Mouse (Mus musculus) forebrain, embryonic 15.5 days (tissue): ENCODE results near the gene Cidec. TPM values are rescaled to one million over a fixed set of nuclear protein-coding genes. Genes with fewer than 3 reads are reported as not detected.

Source experiments
- ATAC-seq: fragments of 200-750 bp; cut with Nextera tagmentation; replicated peaks from 2 replicates; pipeline ENCODE4 v1.8.0; 2017; ENCODE audit warnings: mild to moderate bottlenecking, moderate TSS enrichment, moderate library complexity
- H3K27ac ChIP-seq: fragments of 300-500 bp; sonication (generic); replicated peaks from 2 replicates; pipeline ENCODE4 v1.5.1; 2015; ENCODE audit warnings: mild to moderate bottlenecking, inconsistent platforms
- H3K27me3 ChIP-seq: fragments of 300-500 bp; sonication (generic); 2 replicates; pipeline ENCODE4 v1.6.1; 2015; ENCODE audit warnings: inconsistent platforms
- H3K36me3 ChIP-seq: fragments of 300-500 bp; sonication (generic); 2 replicates; pipeline ENCODE4 v1.6.1; 2015; ENCODE audit warnings: mild to moderate bottlenecking, inconsistent platforms
- H3K4me1 ChIP-seq: fragments of 300-500 bp; sonication (generic); 2 replicates; pipeline ENCODE4 v1.6.1; 2015; ENCODE audit warnings: inconsistent platforms
- H3K4me2 ChIP-seq: fragments of 300-500 bp; sonication (generic); replicated peaks from 2 replicates; pipeline ENCODE4 v1.6.1; 2015; ENCODE audit warnings: mild to moderate bottlenecking, inconsistent platforms
- H3K4me3 ChIP-seq: fragments of 300-500 bp; sonication (generic); 2 replicates; pipeline ENCODE4 v1.5.1; 2015; ENCODE audit warnings: mild to moderate bottlenecking, inconsistent platforms
- H3K9ac ChIP-seq: fragments of 300-500 bp; sonication (generic); replicated peaks from 2 replicates; pipeline ENCODE4 v1.6.1; 2015; ENCODE audit warnings: mild to moderate bottlenecking, inconsistent platforms
- H3K9me3 ChIP-seq: fragments of 300-500 bp; sonication (generic); 2 replicates; pipeline ENCODE4 v1.6.1; 2016; ENCODE audit warnings: inconsistent platforms
- WGBS: fragments of 180-500 bp; shearing (Covaris S2); methylation state at CpG from one replicate; pipeline ENCODE4 v1.1.7; 2015; ENCODE audit warnings: mixed read lengths; 5-methylcytosine and 5-hydroxymethylcytosine counted together
- polyA plus RNA-seq: library from polyadenylated mRNA; unstranded; fragments of >200 nt; fragmentation: Nextera tagmentation; extraction: Ambion mirVana; gene quantifications from 2 replicates; pipeline ENCODE4 v1.2.1, GENCODE M21; 2015

The Cidec gene
- polyA plus RNA-seq, 1 experiment from 2014 or later, result not detected

DNA sequence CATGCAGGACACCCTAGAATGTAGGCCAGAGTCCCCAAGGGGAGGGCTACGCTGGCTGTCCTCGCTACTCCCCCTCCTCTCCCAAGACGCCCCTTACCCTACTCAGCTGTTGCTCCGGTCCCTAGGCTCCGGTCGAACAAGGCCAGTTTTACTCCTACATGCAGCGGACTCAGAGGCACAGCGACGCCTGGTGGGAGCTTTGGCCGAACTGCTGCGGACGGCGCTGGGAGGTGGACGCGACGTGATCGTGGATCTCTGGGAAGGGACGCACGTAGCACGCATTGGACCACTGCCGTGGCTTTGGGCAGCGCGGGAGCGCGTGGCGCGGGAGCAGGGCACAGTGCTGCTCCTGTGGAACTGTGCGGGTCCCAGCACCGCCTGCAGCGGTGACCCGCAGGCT lies 33.9 kb upstream of the Cidec start:
- Histone ChIP-seq H3K4me1 (peaks cover 8% of the 10 kb centered on the region), H3K4me2 (peak overlapping the region; percentile 55), H3K27ac (no peak overlapping the region), H3K4me3 (peak overlapping the region; percentile 37), H3K9ac (peak overlapping the region; percentile 29), H3K36me3 (no peaks in the 10 kb centered on the region), H3K9me3 (no peaks in the 10 kb centered on the region), H3K27me3 (peaks cover 17% of the 10 kb centered on the region; the same call in 1 of the 2 replicates)
- WGBS, result 1% methylated on average over 31 of the region's 31 CpGs
- peak; percentile 62 for ATAC-seq

DNA sequence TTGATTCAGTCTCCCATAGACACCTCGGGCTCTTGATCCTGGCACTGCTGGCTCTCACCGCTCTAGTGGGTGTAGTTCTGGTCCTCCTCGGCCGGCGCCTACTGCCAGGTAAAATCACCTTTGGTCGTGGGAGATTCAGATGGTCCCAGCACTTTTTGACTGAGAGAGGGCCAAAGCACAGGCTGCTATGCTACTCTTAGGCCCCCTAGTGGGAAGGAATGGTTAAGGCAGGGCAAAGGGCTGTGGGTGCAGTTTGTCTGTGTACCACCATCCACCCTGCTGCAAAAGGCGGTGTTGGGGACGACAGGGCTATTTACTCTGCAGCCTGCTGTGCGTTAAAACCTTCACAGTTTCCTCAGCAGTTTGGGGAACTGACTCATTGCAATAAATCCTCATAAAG lies 33.5 kb upstream of the Cidec start:
- Histone ChIP-seq H3K27me3 (peaks cover 17% of the 10 kb centered on the region; the same call in 1 of the 2 replicates), H3K9me3 (no peaks in the 10 kb centered on the region), H3K4me3 (peak overlapping the region; percentile 37), H3K4me2 (peak overlapping the region; percentile 55), H3K4me1 (peaks cover 8% of the 10 kb centered on the region), H3K36me3 (no peaks in the 10 kb centered on the region), H3K27ac (no peak overlapping the region), H3K9ac (peak overlapping the region; percentile 29; the same call in 1 of the 2 replicates)
- WGBS, result 5% methylated on average over 9 of the region's 9 CpGs
- peak; percentile 74 for ATAC-seq

DNA sequence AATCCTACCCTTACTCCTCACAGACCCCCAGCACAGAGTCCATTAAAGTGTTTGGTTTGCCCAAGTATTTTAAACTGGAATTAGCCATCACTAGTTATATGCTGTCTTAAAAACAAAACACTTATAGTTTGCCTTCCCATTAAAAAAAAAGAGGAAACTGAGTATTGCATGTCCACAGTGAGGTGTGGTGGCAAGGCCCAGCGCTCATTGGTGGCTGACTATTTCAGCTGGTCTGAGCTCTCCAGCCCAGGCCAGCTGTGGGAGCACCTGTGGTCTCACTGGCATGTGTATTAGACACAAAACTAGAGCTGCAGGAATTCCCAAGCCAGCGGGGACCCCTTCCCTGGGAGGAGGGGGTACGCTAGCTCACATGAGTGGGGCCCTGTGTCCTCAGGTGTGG lies 33.0 kb upstream of the Cidec start:
- Histone ChIP-seq H3K36me3 (no peaks in the 10 kb centered on the region), H3K9ac (no peak overlapping the region), H3K4me2 (no peak overlapping the region), H3K27me3 (peaks cover 17% of the 10 kb centered on the region; the same call in 1 of the 2 replicates), H3K9me3 (no peaks in the 10 kb centered on the region), H3K27ac (no peak overlapping the region), H3K4me3 (no peak overlapping the region), H3K4me1 (peaks cover 8% of the 10 kb centered on the region)
- WGBS, result 66% methylated on average over 3 of the region's 3 CpGs
- no peak for ATAC-seq

DNA sequence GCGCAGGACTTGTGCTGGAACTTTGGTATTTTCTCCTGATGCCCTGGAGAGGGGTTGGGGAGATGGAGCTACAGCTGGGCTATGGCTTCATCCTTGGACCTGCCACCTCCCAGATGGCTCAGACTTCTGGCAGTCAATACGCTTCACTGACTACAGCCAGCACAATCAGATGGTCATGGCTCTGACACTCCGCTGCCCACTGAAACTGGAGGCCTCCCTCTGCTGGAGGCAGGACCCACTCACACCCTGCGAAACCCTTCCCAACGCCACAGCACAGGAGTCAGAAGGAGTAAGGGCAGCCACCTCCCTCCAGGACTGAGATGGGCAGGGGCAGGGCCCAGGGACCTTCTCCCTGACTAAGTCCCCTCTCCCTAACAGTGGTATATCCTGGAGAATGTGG lies 30.0 kb upstream of the Cidec start:
- Histone ChIP-seq H3K4me2 (no peak overlapping the region), H3K4me3 (no peak overlapping the region), H3K9ac (no peak overlapping the region), H3K9me3 (no peaks in the 10 kb centered on the region), H3K27ac (no peak overlapping the region), H3K4me1 (peaks cover 8% of the 10 kb centered on the region), H3K36me3 (no peaks in the 10 kb centered on the region), H3K27me3 (peaks cover 10% of the 10 kb centered on the region; the same call in 1 of the 2 replicates)
- WGBS, result 49% methylated on average over 5 of the region's 5 CpGs
- ATAC-seq, result no peak

DNA sequence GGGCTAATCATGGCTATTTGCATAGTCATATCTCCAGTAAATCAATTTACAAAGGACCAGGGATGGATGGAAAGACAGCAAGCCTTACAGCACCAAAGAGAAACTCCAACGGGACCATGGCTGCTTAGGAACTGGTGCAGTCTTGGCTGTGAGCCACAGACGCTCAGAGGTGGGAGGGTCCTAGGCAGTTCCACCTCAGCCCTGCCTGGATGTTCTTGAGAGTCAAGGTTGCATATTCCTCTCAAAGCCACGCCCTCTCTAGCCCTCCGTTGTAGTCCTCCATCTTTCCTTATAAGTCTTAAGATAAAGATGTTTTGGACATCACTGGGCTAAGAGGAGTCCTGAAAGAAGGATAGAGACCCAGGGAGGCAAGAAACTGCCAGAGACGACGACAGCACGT lies 28.5 kb upstream of the Cidec start:
- no peaks in the 10 kb centered on the region for H3K4me1 ChIP-seq
- H3K27ac ChIP-seq, result no peak overlapping the region
- no peak overlapping the region for H3K9ac ChIP-seq
- 72% methylated on average over 7 of the region's 7 CpGs for WGBS
- no peak overlapping the region for H3K4me3 ChIP-seq
- 0 out of 2 replicates have a peak, but pooled peaks cover 3% of the 10 kb centered on the region for H3K27me3 ChIP-seq
- ATAC-seq, result no peak
- no peaks in the 10 kb centered on the region for H3K36me3 ChIP-seq
- H3K4me2 ChIP-seq, result no peak overlapping the region
- H3K9me3 ChIP-seq, result no peaks in the 10 kb centered on the region

DNA sequence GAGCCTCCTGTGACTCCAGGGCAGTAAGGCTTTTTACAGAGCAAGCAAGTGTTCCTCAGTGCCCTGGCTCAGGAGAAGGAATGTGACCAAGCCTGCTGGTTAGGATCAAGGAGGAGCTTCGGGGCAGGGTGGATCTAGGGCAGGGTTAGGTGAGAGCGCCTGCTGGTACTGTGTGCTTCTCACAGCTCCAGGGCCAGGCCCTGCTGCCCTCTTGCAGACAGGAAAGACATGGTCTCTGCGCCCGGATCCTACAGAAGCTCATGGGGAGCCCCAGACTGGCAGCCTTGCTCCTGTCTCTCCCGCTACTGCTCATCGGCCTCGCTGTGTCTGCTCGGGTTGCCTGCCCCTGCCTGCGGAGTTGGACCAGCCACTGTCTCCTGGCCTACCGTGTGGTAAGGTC lies 23.1 kb upstream of the Cidec start:
- Histone ChIP-seq H3K9ac (no peak overlapping the region), H3K4me3 (no peak overlapping the region), H3K27ac (no peak overlapping the region), H3K4me1 (no peaks in the 10 kb centered on the region), H3K36me3 (no peaks in the 10 kb centered on the region), H3K4me2 (no peak overlapping the region), H3K27me3 (no peaks in the 10 kb centered on the region), H3K9me3 (no peaks in the 10 kb centered on the region)
- no peak for ATAC-seq
- 72% methylated on average over 10 of the region's 10 CpGs for WGBS

DNA sequence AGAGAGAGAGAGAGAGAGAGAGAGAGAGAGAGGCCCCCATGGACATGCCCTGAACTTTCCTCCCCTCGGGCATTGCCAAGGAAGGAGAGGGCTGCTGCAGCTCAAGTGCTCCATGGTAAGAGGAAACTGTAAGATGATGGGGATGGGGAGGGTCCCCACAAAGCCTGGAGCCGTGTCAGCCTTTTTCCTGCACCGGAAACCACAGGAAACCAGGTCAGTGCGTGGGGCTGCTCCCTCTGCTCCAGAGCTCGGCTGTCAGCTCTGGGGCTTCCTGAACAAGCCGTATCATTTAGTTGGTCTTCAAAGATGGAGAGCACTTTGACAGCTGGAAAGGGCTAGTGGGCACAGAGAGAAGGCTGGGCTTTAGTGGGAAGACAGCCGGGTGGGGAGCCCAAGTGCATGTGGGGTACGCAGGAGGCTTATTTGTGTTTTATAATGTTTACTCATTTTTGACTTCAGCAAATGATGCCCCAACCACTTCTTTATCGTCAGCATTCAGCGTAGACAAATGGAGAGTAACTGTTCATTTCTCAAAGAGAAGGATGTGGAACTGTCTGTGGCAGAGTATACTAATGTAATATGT lies 22.5 kb upstream of the Cidec start, which contains the start of gene Il17re:
Gene Il17re, plus strand, starts transcription at position 533 of the 583 bp plus-strand sequence.
- Histone ChIP-seq H3K9ac (no peak within 1 kb of the TSS), H3K4me2 (no peak within 1 kb of the TSS), H3K9me3 (no peaks in the 10 kb centered on the region), H3K27me3 (no peaks in the 10 kb centered on the region), H3K27ac (no peak within 1 kb of the TSS), H3K4me3 (no peak within 1 kb of the TSS), H3K4me1 (no peaks in the 10 kb centered on the region), H3K36me3 (no peaks in the 10 kb centered on the region)
- ATAC-seq, result no peak
- WGBS, result 76% methylated on average over 10 of the region's 10 CpGs

DNA sequence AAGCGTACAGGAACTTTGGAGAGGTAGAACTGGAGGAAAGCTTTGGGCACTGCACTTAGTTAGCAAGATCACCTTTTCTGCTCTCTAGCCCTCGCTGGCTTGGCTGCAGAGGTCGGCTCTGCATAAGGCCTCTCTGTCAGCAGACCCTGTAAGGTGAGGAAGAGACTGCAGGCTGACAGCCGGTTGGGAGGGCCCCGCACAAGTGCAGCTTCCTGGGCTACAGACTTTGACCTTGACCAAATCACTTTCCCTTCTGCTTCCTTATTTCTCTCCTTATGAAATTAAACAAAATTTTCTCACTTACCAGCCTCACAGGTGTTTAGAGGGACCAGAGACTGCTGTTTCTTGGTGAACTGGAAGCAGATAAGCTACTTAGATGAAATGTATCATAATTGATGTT lies 19.4 kb upstream of the Cidec start:
- Histone ChIP-seq H3K27ac (no peak overlapping the region), H3K36me3 (no peaks in the 10 kb centered on the region), H3K9ac (no peak overlapping the region), H3K4me3 (no peak overlapping the region), H3K4me2 (no peak overlapping the region), H3K9me3 (no peaks in the 10 kb centered on the region), H3K4me1 (peaks cover 7% of the 10 kb centered on the region), H3K27me3 (no peaks in the 10 kb centered on the region)
- no peak for ATAC-seq
- 74% methylated on average over 5 of the region's 5 CpGs for WGBS

DNA sequence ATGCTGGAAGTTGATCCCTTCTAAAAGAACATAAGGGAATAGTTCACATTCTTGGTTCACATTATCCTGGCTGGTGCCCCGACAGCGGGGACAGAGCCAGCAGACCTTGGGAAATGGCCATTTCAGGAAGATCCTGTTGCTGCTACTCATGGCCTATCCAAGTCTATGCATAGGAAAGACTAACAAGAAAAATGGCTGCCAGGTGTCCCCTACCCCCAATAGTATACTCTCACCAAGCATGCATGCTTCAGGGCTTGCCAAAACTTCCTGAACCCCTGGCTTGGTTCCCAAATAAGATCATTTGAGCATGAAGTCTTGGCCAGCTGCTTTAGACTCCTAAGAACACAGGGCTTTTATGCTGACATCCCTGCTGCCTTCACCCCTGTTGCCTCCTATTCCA lies 16.3 kb upstream of the Cidec start:
- H3K9me3 ChIP-seq, result no peaks in the 10 kb centered on the region
- no peak overlapping the region for H3K27ac ChIP-seq
- no peak overlapping the region for H3K4me2 ChIP-seq
- H3K4me3 ChIP-seq, result no peak overlapping the region
- ATAC-seq, result no peak; the same call in 1 of the 2 replicates
- peaks cover 16% of the 10 kb centered on the region for H3K4me1 ChIP-seq
- no peak overlapping the region for H3K9ac ChIP-seq
- peaks cover 23% of the 10 kb centered on the region for H3K36me3 ChIP-seq
- WGBS, result 70% methylated on average over 2 of the region's 2 CpGs
- H3K27me3 ChIP-seq, result no peaks in the 10 kb centered on the region

DNA sequence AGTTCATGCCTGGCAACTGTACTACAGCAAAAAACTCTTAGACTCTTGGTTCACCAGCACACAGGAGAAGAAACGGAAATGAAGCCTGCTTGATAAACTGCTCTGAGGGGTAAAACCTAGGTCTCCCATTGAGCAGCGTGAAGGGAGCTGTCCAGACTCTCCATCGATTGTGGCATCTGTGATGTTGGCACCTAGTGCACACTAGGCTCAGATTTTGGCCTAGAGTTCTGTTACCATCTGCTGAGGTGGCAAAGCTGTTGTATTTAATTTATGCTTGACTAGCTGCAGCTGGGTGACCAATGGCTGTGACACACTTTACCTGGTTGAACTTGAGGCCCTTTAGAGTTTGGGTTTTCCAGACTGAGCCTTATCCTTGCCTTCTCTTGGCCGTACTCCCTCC lies 12.1 kb upstream of the Cidec start:
- Histone ChIP-seq H3K27ac (no peak overlapping the region; the same call in 1 of the 2 replicates), H3K4me3 (no peak overlapping the region), H3K9ac (no peak overlapping the region), H3K36me3 (peaks cover 26% of the 10 kb centered on the region), H3K4me2 (no peak overlapping the region), H3K27me3 (no peaks in the 10 kb centered on the region), H3K9me3 (no peaks in the 10 kb centered on the region), H3K4me1 (peaks cover 25% of the 10 kb centered on the region)
- ATAC-seq, result no peak
- WGBS, result 77% methylated on average over 4 of the region's 4 CpGs

DNA sequence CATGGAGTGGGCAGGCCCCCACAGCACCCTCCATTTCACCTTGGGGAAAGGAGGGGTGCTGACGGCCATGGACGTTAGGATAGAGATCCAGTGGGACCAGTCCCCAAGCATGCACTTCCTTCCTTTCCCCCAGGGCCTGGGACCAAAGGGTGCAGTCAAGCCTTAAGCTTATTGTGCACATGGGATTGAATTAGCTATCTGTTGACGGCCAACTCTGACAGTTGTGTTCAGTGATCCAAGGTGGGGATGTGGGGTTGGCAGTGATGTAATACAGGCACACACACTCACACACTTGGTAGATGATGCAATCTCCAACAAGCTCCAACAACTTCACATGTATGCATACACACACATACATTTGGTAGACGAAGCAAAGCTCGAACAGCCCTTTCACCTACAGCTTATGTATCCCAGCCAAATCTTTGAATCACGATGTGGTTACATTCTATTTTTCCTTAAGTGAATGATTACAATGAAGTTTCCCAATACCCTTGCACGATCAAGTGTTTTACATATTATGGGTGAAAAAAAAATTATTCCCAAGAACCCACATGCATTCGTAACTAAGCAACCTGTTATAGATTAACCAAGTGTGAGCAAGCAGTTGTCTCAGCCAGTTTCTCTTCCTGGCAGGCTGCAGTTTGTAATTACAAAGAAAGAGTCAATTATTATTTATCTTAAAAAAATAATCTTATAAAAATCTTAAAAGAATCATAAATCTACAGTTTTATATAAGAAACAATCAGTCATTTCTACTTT lies 8.8 kb upstream of the Cidec start:
- Histone ChIP-seq H3K27me3 (no peaks in the 10 kb centered on the region), H3K9me3 (no peaks in the 10 kb centered on the region), H3K9ac (no peak overlapping the region), H3K4me1 (peaks cover 23% of the 10 kb centered on the region), H3K27ac (no peak overlapping the region), H3K36me3 (peaks cover 26% of the 10 kb centered on the region), H3K4me3 (no peak overlapping the region), H3K4me2 (no peak overlapping the region)
- WGBS, result 83% methylated on average over 8 of the region's 8 CpGs
- ATAC-seq, result no peak

DNA sequence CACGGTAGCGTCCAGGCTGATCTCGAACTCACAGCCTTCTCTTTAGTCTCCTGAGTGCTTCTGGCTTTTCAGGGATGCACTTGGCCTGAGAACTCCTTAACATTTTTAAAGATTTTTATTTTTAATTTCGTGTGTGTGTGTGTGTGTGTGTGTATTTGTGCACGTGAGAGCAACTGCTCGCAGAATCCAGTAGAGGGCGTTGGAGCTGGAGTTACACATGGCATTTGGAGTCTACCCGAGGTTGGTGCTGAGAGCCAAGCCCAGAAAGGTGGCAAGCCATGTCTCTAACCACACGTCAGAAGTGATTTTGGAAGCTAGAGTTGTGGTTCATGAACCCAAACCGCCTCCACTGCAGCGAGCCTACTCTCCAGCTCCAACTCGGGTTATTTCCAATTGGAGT lies 7.5 kb upstream of the Cidec start:
- Histone ChIP-seq H3K36me3 (peaks cover 16% of the 10 kb centered on the region), H3K9me3 (no peaks in the 10 kb centered on the region), H3K4me1 (peaks cover 23% of the 10 kb centered on the region), H3K27ac (no peak overlapping the region), H3K4me3 (peak overlapping the region; percentile 93), H3K27me3 (no peaks in the 10 kb centered on the region), H3K4me2 (peak overlapping the region; percentile 81), H3K9ac (peak overlapping the region; percentile 81)
- 49% methylated on average over 12 of the region's 12 CpGs for WGBS
- no peak for ATAC-seq
